Mouse (Mus musculus) embryonic facial prominence, embryonic 15.5 days (tissue): ENCODE measurements around the gene Nemf. TPM values are rescaled to one million over a fixed set of nuclear protein-coding genes. Genes with fewer than 3 reads are reported as not detected.

Experiments used
- ATAC-seq: fragments of 200-750 bp; cut with Nextera tagmentation; 2 replicates; pipeline ENCODE4 v1.8.0; 2017; ENCODE audit warnings: low read depth, moderate TSS enrichment; ENCODE audit not compliant: insufficient number of reproducible peaks, low FRiP score, low TSS enrichment
- H3K27ac ChIP-seq: fragments of 300-500 bp; sonication (generic); replicated peaks from 2 replicates; pipeline ENCODE4 v1.5.1; 2015; ENCODE audit warnings: mild to moderate bottlenecking, inconsistent platforms
- H3K27me3 ChIP-seq: fragments of 300-500 bp; sonication (generic); 2 replicates; pipeline ENCODE4 v1.6.1; 2015; ENCODE audit warnings: inconsistent platforms
- H3K36me3 ChIP-seq: fragments of 300-500 bp; sonication (generic); 2 replicates; pipeline ENCODE4 v1.6.1; 2015; ENCODE audit warnings: mild to moderate bottlenecking, inconsistent platforms
- H3K4me1 ChIP-seq: fragments of 300-500 bp; sonication (generic); 2 replicates; pipeline ENCODE4 v1.6.1; 2015; ENCODE audit warnings: inconsistent platforms
- H3K4me2 ChIP-seq: fragments of 300-500 bp; sonication (generic); replicated peaks from 2 replicates; pipeline ENCODE4 v1.6.1; 2015; ENCODE audit warnings: mild to moderate bottlenecking, inconsistent platforms
- H3K4me3 ChIP-seq: fragments of 300-500 bp; sonication (generic); replicated peaks from 2 replicates; pipeline ENCODE4 v1.5.1; 2015; ENCODE audit warnings: mild to moderate bottlenecking, inconsistent platforms
- H3K9ac ChIP-seq: fragments of 300-500 bp; sonication (generic); 2 replicates; pipeline ENCODE4 v1.6.1; 2015; ENCODE audit warnings: inconsistent platforms
- H3K9me3 ChIP-seq: fragments of 300-500 bp; sonication (generic); replicated peaks from 2 replicates; pipeline ENCODE4 v1.6.1; 2016; ENCODE audit warnings: inconsistent platforms
- WGBS: fragments of 180-500 bp; shearing (Covaris S2); methylation state at CpG from one replicate; pipeline ENCODE4 v1.1.7; 2015; 5-methylcytosine and 5-hydroxymethylcytosine counted together
- microRNA-seq: library from miRNA; unstranded; fragments of <30 nt; microRNA quantifications from one replicate; pipeline ENCODE4, GENCODE M21; 2016; ENCODE audit warnings: borderline number of aligned reads
- polyA plus RNA-seq: library from polyadenylated mRNA; unstranded; fragments of >200 nt; fragmentation: Nextera tagmentation; extraction: Ambion mirVana; gene quantifications from 2 replicates; pipeline ENCODE4 v1.2.1, GENCODE M21; 2015

Gene Nemf
- polyA plus RNA-seq, 1 experiment from 2014 or later, result 95.0 TPM

GRCm38 (mm10) chr12:69288699-69289098 lies 68.3 kb downstream of the Nemf start:
- H3K4me1 ChIP-seq, result no peaks in the 10 kb centered on the region
- no peak overlapping the region for H3K27ac ChIP-seq
- H3K4me3 ChIP-seq, result no peak overlapping the region
- 73% methylated on average over 9 of the region's 9 CpGs for WGBS
- no peak overlapping the region for H3K9ac ChIP-seq
- no peaks in the 10 kb centered on the region for H3K36me3 ChIP-seq
- no peak for ATAC-seq
- no peaks in the 10 kb centered on the region for H3K9me3 ChIP-seq
- H3K4me2 ChIP-seq, result no peak overlapping the region
- no peaks in the 10 kb centered on the region for H3K27me3 ChIP-seq

DNA sequence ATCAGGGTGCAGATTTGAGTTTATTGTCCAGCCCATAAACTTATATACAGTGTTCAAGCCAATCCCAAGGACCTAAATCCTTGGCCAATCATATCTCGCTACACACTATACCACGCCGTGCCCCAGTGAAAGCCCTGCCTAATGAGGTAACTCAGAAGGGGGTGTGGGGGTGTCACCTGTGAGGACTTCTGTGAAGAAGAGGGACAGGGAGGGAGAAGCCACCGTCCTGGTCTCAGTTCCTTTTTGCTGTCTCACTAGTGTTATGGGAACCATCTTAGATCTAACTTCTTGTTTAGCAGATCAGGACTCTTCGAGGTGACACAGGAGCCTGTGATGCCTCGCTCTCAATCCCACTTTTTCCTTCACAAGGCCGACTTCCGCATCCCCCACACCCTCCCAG lies 69.4 kb downstream of the Nemf start:
- Histone ChIP-seq H3K4me3 (no peak overlapping the region), H3K27me3 (no peaks in the 10 kb centered on the region), H3K4me2 (no peak overlapping the region), H3K4me1 (no peaks in the 10 kb centered on the region), H3K9me3 (no peaks in the 10 kb centered on the region), H3K27ac (no peak overlapping the region), H3K36me3 (no peaks in the 10 kb centered on the region), H3K9ac (no peak overlapping the region)
- no peak for ATAC-seq
- WGBS, result 90% methylated on average over 8 of the region's 8 CpGs

GRCm38 (mm10) chr12:69283146-69283545 lies 73.8 kb downstream of the Nemf start:
- Histone ChIP-seq H3K4me1 (no peaks in the 10 kb centered on the region), H3K9ac (no peak overlapping the region), H3K4me3 (no peak overlapping the region), H3K4me2 (no peak overlapping the region), H3K36me3 (no peaks in the 10 kb centered on the region), H3K9me3 (no peaks in the 10 kb centered on the region), H3K27ac (no peak overlapping the region), H3K27me3 (no peaks in the 10 kb centered on the region)
- ATAC-seq, result no peak
- 71% methylated on average over 7 of the region's 7 CpGs for WGBS

- no peak overlapping the region for H3K9ac ChIP-seq
- no peaks in the 10 kb centered on the region for H3K9me3 ChIP-seq
- WGBS, result 92% methylated on average over 3 of the region's 3 CpGs
- H3K27ac ChIP-seq, result no peak overlapping the region
- H3K27me3 ChIP-seq, result no peaks in the 10 kb centered on the region
- H3K4me2 ChIP-seq, result no peak overlapping the region
- no peak for ATAC-seq
- no peaks in the 10 kb centered on the region for H3K36me3 ChIP-seq
- no peaks in the 10 kb centered on the region for H3K4me1 ChIP-seq
- no peak overlapping the region for H3K4me3 ChIP-seq
Observed at GRCm38 (mm10) chr12:69280915-69281314, 76.0 kb downstream of the Nemf start.

DNA sequence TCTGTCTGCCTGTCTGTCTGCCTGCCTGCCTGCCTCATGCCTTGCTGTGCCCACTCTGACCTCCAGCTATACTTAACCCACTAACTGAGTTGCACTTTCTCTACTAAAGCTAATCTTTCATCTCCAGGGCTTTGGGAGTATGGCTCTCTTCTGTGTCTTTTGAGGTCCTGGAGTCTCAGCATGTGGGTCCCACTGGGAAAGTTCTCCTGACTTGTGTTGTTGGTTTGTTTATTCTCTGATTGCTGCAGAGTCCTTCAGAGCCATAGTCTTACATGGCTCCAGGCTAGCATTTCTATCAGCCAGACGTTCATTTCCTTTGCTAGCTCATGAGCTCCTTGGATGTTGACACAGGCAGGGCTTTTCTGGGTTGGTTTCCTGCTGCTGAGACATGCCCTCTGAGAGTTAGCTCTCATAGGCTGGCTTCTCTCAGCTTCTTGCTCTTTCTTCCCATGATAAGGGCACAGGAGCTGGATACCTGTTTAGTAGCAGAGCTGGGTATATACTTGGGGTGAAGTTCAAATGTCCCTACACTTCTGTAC lies 77.0 kb downstream of the Nemf start:
- H3K4me3 ChIP-seq, result no peak overlapping the region
- H3K9ac ChIP-seq, result no peak overlapping the region
- no peaks in the 10 kb centered on the region for H3K36me3 ChIP-seq
- WGBS, result 13% methylated on average over 1 of the region's 1 CpGs
- no peaks in the 10 kb centered on the region for H3K27me3 ChIP-seq
- no peak overlapping the region for H3K4me2 ChIP-seq
- no peak for ATAC-seq
- no peaks in the 10 kb centered on the region for H3K4me1 ChIP-seq
- H3K9me3 ChIP-seq, result no peaks in the 10 kb centered on the region
- no peak overlapping the region for H3K27ac ChIP-seq

DNA sequence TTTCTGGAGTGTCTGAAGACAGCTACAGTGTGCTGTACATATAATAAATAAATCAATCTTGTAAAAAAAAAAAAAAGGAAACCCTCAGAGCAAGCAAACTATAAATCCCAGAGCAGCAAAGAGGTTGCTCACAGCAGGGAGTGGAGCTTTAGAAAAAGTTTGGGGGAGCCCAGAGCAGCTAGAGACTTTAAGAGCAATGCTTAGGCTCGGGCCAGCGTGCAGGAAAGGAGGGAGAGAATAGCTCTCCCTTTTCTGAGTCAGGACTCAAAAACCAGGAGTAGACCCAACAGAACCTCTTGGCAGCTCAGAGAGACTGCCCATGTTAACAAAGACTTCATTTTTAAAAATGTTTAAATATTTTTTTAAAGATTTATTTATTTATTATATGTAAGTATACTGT lies 88.0 kb downstream of the Nemf start:
- Histone ChIP-seq H3K4me2 (no peak overlapping the region), H3K9ac (no peak overlapping the region), H3K27me3 (no peaks in the 10 kb centered on the region), H3K27ac (no peak overlapping the region), H3K9me3 (no peaks in the 10 kb centered on the region), H3K4me1 (no peaks in the 10 kb centered on the region), H3K4me3 (no peak overlapping the region), H3K36me3 (no peaks in the 10 kb centered on the region)
- ATAC-seq, result no peak
- 83% methylated on average over 2 of the region's 2 CpGs for WGBS

GRCm38 (mm10) chr12:69267956-69268632 lies 88.9 kb downstream of the Nemf start:
- Histone ChIP-seq H3K4me2 (no peak overlapping the region), H3K27ac (no peak overlapping the region), H3K4me3 (no peak overlapping the region), H3K27me3 (no peaks in the 10 kb centered on the region), H3K9me3 (no peaks in the 10 kb centered on the region), H3K9ac (no peak overlapping the region), H3K4me1 (no peaks in the 10 kb centered on the region), H3K36me3 (no peaks in the 10 kb centered on the region)
- WGBS, result 78% methylated on average over 11 of the region's 11 CpGs
- no peak for ATAC-seq

DNA sequence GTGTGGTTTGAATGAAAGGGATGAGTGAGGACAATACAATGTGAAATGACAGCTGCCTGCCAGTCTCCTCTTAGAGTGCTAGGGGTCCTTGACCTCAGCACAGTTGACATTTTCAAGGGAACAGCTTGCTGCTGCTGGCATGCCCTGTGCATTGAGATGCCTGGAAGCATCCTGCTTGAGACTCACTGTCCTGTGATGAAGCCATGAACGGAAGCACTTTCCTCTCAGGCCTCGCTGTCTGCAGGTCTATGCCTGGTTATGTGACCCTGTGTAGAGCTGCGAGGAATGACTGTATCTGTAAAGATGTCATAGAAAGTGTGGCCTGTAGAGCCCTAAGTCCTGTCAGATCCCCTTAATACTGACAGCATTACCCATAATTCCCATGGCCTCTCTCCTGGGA lies 91.9 kb downstream of the Nemf start:
- Histone ChIP-seq H3K36me3 (no peaks in the 10 kb centered on the region), H3K4me1 (no peaks in the 10 kb centered on the region), H3K9ac (no peak overlapping the region), H3K4me2 (no peak overlapping the region), H3K27ac (no peak overlapping the region), H3K4me3 (no peak overlapping the region), H3K9me3 (no peaks in the 10 kb centered on the region), H3K27me3 (no peaks in the 10 kb centered on the region)
- no peak for ATAC-seq
- 86% methylated on average over 3 of the region's 3 CpGs for WGBS

GRCm38 (mm10) chr12:69262251-69262650 lies 94.7 kb downstream of the Nemf start:
- H3K4me3 ChIP-seq, result no peak overlapping the region
- no peak overlapping the region for H3K27ac ChIP-seq
- no peak overlapping the region for H3K4me2 ChIP-seq
- no peak overlapping the region for H3K9ac ChIP-seq
- no peak for ATAC-seq
- 93% methylated on average over 5 of the region's 5 CpGs for WGBS
- H3K4me1 ChIP-seq, result no peaks in the 10 kb centered on the region
- H3K36me3 ChIP-seq, result no peaks in the 10 kb centered on the region
- no peaks in the 10 kb centered on the region for H3K27me3 ChIP-seq
- H3K9me3 ChIP-seq, result no peaks in the 10 kb centered on the region

Small RNA genes lying within 50 kb of the gene (microRNA-seq; reads per million reads assigned to microRNA genes)
- gene Gm47299, result not detected
- not detected for gene Gm47305

Other genes starting within 250 kb of the Nemf start
- gene Rps29, start 198.0 kb downstream of the Nemf start, polyA plus RNA-seq, result 1,694 and 1,796 TPM in 2 replicates
- gene Lrr1, start 188.4 kb downstream of the Nemf start, polyA plus RNA-seq, result 16.6 and 16.8 TPM in 2 replicates
- gene Rpl36al, start 173.1 kb downstream of the Nemf start, polyA plus RNA-seq, result 529 and 569 TPM in 2 replicates
- 57.5 and 60.7 TPM in 2 replicates for gene Mgat2, start 173.0 kb downstream of the Nemf start, polyA plus RNA-seq
- 24.5 and 26.0 TPM in 2 replicates for gene Gm49383, start 160.1 kb downstream of the Nemf start, polyA plus RNA-seq
- gene Dnaaf2, start 158.7 kb downstream of the Nemf start, polyA plus RNA-seq, result 11.0 and 14.2 TPM in 2 replicates
- 17.5 and 20.8 TPM in 2 replicates for gene Gm49384, start 152.9 kb downstream of the Nemf start, polyA plus RNA-seq
- gene Pole2, start 129.0 kb downstream of the Nemf start, polyA plus RNA-seq, result 20.1 and 22.3 TPM in 2 replicates
- 10.2 and 11.1 TPM in 2 replicates for gene Klhdc1, start 116.0 kb downstream of the Nemf start, polyA plus RNA-seq
- 122 and 123 TPM in 2 replicates for gene Klhdc2, start 60.5 kb downstream of the Nemf start, polyA plus RNA-seq
- 71.4 and 78.4 TPM in 2 replicates for gene Arf6, start 15.0 kb upstream of the Nemf start, polyA plus RNA-seq
- gene Gm9887, start 15.3 kb upstream of the Nemf start, polyA plus RNA-seq, result 2.8 and 4.0 TPM in 2 replicates
- gene Vcpkmt, start 225.9 kb upstream of the Nemf start, polyA plus RNA-seq, result 29.4 TPM in 2 replicates